Mouse (Mus musculus): ENCODE measurements at regions not wholly inside any gene's neighbourhood (a gene's known extent, or its start where the extent isn't known, plus 50 kb on each side); places are given as distances from the start of the nearest gene placed in this dataset.

DNA sequence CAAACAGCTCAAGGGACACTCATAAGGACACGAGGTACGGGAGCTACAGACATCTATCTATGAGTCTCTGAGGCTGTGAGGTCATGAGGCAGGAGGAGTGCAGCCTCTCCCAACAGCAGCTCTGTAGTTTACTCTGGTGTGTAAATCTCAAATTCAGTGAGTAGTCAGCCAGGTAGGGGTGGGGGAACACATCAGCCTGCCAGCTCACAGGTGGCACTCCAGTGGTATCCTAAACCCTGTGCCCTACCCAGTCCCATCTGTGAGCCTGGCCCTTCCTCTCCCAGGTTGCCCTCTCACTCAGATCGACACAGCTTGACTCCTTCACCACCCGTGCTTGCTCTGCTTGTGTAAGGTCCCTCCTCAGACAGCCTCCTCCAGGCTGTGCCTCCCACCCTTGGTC lies 202.2 kb downstream of the Sipa1l2 start:
- DNase-seq (ENCODE audit: low read depth, low spot score), result no peak

DNA sequence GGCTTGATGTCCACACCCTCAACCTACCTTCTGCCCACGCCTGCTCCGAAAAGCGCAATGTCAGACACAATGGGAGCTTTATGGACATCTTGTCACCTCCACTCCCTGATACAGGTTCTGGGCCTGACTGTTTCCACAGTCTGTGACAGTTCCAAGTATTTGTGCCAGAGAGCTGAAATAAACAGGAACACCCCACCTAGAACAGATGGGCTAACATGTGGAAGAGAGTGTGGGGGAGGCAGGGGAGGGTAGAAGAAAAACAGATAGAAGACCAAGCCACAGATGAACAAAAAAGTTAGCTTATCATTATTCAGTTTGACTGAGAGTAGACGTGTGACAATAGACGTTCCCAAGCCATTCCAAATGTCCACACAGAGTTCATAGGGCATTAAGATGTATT lies 204.6 kb downstream of the Sipa1l2 start:
- no peak for DNase-seq (ENCODE audit: low read depth, low spot score)

DNA sequence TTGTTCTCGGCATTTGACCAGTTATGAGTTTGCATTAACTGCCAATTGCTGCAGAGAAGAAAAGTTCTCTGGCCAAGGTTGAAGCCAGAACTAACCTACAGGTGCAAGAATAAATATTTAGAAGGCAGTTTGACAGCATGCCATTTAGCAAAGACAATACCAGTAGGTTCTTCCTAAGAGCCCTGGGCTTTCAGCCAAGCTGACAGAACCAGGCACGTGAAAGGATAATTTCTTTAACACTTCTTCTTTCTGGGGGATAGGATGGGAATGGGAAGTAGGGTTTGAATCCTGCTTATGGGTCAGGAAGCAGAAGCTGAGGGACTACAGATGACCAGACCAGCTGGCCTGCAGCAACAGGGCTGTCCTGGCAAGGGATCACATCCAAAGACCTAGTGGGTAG lies 210.2 kb downstream of the Sipa1l2 start:
- DNase-seq (ENCODE audit: low read depth, low spot score), result no peak

DNA sequence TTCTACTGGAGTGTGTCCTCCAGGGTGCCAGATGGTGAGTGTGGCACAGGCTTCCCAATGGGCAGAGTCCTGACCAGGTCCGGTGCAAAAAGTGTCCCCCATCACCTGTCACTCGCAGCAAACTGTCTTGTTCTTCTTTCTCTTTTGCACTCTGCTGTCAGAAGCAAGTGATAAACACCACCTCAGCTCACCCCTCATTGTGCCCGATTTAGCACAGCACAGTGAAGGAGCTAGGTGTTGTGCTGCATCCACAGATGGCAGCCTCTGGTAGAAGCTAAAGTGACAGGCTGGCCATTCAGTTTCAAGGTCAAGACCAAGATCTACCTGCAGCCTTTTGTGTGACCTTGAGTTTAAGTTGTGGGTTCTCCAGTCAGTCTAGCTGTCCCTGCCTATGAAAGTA lies 211.8 kb downstream of the Sipa1l2 start:
- DNase-seq (ENCODE audit: low read depth, low spot score), result no peak

DNA sequence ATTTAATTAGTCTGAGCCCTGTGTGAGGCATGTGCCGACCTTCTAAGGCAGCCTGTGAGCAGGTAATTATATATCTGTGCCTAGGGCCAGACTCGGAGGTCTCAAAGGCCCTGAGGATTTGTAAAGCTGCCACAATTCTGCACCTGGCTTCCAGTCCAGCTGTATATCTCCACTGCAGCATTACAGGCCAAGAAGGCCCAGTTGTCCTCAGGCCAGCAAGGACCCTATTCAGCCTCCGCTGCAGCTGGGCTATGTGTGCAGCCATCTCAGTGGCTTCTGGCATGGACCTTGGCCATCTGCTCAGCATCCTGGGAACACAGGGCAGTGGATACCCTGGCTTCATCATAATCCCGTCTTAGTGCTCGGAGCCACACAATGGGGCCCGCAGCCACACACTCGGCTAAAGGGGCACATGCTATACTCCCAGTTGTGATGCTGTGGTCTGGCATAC lies 214.5 kb downstream of the Sipa1l2 start:
- no peak for DNase-seq (ENCODE audit: low read depth, low spot score)

DNA sequence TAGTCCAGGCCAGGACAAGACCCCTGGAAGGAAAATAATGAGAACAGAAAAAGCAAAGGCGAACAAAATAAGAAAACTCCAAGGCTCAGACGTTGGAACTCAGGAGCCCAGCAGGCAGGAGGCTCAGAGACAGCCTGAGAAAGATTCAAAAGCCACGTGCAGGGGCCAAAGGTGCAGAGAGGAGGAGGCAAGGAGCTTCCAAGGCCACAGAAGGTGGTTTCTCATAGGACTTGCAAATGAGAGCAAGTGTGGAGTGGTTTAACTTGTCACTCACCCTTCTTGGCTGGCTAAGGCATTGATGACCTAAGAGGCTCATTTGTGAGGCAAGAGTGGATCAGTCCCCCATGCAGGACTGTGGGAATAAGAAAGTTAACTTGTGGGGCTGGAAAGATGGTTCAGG lies 217.3 kb downstream of the Sipa1l2 start:
- DNase-seq (ENCODE audit: low read depth, low spot score), result no peak

DNA sequence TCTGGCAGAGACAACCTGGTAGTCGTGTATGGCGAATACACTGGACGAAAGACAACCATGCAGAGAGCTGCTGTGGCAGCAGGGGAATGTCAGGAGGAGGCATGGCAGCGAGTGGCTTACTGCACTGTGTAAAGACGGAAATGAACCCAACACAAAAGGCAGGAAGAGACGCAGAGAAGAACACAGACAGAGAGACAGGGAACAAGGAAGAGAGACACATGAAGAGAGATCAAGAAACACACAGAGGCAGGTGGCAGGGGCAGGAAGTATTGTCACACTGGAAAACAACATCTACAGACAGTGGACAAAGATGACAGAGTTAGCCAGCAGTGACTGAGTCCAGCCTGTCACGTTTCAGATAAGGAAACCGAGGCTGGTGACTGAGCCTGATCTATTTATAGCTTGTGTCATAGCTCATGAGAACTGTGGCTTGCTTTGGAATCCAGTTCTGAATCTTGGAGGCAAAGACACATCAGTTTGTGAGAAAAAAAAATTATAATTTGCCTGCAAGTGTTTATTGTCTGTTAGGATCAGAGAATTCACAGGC lies 218.0 kb downstream of the Sipa1l2 start:
- no peak for DNase-seq (ENCODE audit: low read depth, low spot score)

DNA sequence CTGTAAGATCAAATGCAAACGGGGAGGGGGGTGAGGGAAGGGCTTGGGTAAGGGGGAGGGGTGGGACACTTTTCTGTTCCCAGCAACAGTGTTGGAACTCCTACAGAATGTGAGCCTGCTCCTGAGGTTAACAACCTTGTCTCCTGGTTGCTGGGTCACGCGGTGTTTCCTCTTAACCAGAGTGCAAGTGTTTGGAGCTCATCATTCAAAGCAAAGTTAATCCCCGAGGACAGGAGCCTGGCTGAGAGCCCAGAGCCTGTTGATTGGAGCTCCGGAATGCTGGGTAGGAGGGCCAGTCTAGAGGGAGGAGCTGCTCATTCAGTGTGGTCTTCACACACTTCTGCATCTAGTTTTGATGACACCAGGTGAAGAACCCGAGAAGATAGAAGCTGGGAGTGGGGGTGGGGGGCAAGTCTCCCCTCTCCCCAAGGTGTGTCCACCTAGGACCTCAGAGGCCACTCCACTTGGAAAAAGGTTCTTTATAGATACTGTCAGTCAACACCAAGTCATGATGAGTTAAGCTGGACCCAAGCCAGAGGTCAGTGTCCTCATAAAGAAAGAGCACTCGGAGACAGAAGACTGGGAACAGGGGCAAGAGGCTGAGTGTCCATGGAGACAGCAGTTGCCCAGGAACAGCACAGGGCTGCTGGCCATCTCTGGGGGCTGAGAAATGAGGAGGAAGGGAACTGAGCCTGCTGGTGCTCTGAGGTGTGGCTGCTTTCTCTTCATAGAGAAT lies 220.2 kb downstream of the Sipa1l2 start:
- DNase-seq (ENCODE audit: low read depth, low spot score), result peak; percentile 85

DNA sequence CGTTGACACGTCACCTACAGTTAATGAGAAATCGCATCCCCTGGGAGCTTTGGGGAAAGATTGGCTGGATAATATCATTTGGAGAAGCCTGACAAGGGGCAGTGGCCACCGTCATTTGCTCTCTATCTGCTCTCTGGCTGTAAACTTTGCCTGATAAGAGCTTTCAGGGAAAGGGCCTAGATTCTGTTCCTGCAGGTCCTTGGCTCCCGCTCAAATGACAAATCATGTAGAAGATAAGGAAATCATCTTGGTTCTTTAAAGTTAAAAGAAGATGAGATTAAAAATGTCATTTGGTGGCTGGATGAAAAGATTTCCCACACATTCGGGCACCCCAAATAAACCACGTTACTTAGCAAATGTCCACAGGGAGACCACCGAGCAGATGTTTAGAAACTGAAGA lies 223.4 kb downstream of the Sipa1l2 start:
- DNase-seq (ENCODE audit: low read depth, low spot score), result no peak

DNA sequence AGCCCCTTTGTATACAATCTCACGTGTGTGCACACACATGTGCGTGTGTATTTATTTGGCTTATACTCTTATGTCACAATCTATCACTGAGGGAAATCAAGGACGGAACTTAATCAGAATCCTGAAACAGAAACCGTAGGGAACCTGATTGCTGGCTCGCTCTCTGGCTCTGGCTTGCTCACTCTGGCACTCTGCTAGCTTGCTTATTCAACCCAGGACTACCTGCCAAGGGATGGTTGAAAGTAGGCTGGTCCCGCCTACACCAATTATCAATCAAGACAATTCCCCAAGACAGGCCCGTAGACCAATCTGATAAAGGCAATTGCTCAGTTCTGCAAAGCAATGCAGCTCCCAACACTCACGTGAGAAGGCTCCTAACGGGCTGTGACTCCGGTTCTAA lies 224.0 kb downstream of the Sipa1l2 start:
- DNase-seq (ENCODE audit: low read depth, low spot score), result no peak

DNA sequence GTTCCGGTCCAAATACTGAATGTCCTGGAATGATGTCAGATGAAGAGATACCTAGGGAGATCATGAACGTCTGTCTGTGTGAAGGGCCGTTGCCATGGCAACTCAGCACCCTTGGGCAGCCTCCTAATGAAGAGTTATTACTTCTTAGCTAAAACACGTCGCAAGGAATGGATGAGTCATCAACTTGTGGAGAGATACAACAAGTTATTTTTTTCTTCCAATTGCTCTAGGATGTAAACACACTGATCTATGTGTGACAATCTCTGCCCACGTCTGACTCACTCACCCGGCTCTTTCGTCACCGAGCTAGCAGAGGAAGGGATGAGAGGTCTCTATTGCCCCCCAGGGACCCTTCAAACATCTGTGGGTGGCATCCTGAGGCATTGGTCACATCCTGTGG lies 225.7 kb downstream of the Sipa1l2 start:
- DNase-seq (ENCODE audit: low read depth, low spot score), result peak; percentile 69

DNA sequence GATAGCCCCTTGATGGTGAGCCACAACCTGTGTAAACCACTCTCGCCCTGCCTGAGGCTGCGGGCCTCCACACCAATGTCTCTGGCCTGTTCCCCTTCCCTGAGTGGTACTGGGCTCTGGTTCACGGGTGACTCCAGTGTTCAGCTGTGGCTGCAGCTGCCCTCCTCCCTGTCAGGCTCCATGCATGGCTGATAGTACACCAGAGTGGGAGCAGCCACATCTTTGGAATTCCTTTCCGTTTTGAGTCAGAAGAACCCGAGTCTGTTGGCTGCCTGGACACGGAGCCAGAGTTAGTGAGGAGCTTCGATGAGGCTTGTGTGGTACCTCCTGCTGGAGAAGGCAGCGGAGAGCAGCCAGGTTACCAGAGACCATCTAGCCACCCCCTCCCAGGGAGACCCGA lies 227.1 kb downstream of the Sipa1l2 start:
- DNase-seq (ENCODE audit: low read depth, low spot score), result no peak

DNA sequence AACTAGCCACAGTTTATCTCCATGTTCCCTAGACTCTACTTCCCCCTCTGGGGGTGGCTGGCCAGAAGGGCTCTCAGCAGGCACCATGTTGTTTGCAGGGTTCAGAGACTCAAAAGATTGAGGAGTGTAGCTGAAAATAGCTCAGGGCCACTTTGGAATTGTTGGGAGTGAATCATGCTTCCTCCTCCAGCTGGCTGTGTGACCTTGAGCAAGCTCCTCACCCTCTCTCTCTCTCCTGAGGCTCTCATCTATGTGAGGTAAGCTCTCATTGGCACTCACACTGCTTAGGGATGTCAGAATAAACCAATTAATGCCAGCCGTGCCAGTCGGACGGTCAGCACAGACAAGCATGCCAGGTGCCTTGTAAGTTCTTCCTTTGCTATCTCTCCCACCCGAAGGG lies 228.0 kb downstream of the Sipa1l2 start:
- no peak for DNase-seq (ENCODE audit: low read depth, low spot score)

DNA sequence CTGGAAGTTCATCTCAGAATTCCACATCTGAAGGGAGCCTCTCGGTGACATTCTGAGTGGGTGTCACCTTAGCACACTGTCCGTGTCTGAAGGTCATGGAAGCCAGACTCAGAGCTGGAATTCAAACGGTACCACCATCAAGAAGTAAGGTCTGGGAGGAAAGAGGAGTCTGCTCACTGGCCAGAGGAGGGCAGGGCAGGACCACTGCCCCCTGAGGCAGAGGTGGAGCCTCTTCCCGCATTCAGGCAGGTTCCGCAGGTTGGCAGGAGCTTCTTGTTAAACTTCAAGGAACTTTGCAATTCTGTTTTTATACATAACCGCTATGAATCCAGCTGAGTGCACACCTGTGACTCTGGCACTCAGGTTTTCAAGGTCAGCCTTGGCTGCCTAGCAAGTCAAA lies 231.4 kb downstream of the Sipa1l2 start:
- DNase-seq (ENCODE audit: low read depth, low spot score), result peak; percentile 44

DNA sequence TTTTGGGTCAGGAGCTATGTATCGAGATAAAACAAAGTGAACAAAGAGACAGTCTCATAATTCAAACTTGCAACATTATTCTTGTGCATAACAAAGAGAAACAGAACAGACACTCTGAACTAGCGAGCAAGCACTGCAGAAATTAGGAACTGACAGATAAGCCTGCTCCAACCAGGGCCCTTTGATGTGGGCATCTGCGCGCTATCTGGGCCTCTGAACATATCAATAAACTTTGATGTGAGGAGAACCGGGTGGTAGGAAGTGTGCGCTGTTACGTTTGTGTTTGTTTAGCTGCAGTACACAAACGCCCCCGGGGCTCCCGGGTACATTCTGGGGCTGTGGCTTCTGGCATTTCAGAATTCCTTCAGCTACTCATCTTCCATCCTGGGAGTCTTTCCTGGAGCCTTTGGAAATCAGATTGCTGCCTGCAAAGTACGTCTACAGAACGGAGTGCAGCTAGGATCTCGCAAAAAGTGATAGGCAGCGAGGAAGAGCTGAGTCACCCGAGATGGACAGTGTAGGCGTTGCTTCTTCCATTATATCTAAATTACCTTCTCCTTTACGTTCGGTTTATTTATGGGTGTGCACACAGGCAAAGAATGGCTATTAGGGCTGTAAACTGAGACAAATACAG lies 232.0 kb downstream of the Sipa1l2 start:
- peak; percentile 49 for DNase-seq (ENCODE audit: low read depth, low spot score)

DNA sequence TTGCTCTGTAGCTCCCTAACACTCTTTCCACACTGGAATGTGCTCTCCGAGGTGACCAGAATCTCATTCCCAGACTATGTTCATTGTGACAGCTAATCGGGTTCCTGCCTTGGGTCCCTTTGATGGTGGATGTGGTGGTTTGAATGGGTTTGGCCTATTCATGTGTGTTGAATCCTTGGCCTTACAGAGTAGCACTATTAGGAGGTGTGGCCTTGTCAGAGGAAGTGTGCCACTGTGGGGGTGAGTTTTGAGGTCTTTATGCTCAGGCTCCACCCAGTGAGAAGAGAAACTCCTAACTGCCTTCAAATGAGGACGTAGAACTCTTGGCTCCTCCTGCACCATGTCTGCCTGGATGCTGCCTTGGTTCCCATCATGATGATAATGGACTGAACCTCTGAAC lies 232.8 kb downstream of the Sipa1l2 start:
- no peak for DNase-seq (ENCODE audit: low read depth, low spot score)

DNA sequence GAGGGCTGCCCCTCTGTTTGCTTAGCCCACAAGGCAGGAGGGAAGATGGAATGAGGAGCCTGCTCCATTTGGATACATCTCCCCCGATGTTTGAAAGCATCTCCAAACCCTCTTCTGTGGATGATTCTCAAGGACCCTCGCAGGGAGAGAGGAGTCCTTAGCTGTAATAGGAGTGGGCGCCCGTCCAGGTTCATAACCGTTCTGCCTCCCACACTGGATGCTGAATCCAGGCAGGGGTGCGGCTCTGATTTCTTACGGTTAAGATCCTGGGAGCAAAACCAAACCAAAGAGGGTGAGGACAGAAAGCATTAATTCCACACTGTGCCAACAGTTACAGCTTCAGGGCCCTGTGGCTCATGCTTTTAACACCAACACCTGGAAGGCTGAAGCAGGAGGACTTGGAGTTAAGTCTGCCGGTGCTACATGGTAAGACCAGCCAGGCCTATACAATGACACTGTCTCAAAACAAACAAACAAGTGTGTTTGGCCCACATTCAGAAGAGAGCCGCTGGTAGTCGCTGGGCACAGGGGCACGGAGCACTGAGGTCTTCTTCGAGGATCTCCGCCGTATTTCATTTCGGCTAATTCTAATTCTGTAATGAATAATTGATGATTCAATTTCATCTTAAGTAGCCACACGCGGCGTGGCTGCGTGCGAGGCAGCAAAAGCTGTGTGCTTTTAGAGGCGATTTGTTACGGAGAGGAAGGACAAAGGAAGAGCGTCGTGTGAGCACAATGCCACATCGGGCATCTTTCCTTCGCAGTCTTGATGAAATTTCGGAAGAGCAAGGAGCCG lies 233.8 kb downstream of the Sipa1l2 start:
- peak; percentile 69 for DNase-seq (ENCODE audit: low read depth, low spot score)

DNA sequence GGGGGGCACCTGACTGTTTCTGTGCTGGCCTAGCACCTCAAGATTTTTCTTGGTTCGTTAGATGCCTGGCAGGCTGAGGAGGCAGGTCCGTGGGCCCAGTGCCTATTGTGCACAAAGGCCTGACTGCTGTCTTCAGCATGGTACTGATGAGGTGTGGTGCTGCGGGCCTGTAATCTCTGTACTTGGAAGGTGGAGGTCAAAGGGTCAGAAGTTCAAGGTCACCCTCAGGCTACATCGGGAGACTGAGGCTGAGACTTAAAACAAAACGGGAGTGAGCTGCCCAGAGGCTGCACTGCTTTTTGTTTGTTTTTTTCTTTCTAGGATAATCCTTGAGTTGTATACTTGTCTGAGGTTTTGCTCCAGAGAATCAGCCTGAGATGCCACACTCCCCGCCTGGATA lies 234.4 kb downstream of the Sipa1l2 start:
- DNase-seq (ENCODE audit: low read depth, low spot score), result no peak

DNA sequence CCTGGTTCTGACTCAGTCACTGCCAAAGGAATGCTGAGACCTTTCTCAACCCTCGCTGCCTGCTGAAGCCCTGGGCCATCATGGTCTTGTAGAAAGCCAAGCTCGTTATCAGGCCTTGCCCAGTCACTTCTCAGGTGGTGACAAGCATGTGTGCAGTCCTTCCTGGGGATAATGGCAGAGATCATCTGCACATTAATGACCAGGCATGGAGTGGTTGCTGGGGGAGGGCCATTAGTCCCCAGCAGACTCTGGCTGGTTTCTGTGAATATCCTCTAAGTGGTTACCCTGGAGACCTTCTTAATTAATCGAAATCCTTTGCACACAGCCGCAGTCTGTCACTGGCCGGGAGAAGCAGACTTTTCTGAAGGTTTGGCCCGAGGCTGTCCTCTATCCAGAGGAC lies 239.0 kb downstream of the Sipa1l2 start:
- no peak for DNase-seq (ENCODE audit: low read depth, low spot score)

DNA sequence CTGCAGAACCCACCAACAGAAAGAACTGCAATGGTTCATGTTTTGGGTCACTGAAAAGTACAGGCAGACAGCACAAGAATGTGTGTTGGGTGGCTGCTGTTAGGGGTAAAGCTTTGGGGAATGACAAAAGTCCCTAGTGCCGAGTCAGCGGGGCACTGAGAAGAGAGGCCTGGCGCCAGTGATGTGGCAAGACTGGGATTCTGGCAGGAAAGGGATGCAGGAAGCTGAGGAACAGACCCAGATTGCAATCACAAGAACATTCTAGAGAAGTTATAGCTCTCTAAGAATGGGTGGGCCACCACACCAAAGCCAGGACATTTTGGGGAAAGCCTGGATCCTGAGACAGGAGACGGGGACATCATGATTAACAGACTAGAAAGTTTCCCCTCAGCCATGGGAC lies 241.0 kb downstream of the Sipa1l2 start:
- no peak for DNase-seq (ENCODE audit: low read depth, low spot score)

DNA sequence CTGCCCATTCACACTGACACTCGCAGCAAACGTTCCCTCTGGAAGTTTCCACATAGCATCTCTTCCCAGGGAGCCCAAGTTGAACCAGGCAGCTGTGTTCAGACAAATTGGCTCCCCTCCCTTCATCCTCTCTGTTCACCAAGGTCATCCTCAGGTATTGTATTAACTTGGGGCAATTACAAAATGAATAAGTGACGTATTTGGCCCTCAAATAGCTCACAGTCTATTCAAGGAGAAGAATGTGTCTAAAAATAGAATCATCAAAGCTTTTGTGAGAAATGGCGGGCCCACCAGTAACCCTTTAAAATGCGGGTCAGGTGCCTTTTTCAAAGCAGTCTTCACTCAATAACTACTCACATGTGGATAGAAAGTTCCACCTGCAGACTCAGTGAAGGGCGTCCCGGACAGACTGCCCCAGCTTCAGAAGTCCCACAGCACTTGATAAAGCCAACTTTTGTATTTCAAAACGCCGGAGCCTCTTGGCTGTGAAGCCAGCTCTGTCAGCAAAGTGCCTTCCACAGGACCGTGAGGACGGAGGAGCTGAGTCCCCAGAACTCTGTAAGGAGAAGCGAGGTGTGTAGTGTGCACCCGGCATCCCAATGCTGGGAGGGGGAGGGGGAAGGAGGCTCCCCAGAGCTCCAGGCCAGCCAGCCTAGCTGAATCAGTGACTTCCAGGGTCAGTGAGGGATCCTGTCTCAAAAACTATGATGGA lies 241.9 kb downstream of the Sipa1l2 start:
- DNase-seq (ENCODE audit: low read depth, low spot score), result no peak

DNA sequence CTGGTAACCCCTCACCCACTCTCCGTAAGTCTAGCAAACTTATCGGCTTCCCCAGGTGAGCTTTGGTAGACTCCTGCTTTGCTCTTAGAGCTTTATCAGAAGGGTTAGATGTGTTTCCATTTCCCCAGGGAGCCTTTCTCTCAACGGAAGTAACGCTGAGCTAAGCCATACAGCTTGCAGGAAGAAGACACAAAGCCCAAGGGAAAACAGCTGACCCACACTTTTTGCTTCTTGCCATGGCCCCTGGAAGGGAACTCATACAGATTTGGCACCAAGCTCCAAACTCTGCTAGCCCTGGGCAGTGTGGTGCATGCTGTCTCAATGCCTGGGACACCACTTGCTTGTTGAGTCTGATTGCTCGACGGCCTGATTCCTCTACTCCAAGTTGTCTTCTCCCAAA lies 242.6 kb downstream of the Sipa1l2 start:
- DNase-seq (ENCODE audit: low read depth, low spot score), result no peak
